Mouse (Mus musculus): Measurements from ENCODE around the gene Il13. TPM values are rescaled to one million over a fixed set of nuclear protein-coding genes. Genes with fewer than 3 reads are reported as not detected.

Il13 gene
- polyA plus RNA-seq, 1 experiment, result not detected

- H3K4me1 ChIP-seq (ENCODE audit: control insufficient read depth, insufficient read depth, low read length), result peaks cover 2% of the 10 kb centered on the region; the same call in 1 of the 2 replicates
Measured at GRCm38 (mm10) chr11:53657828-53658227, 23.3 kb upstream of the Il13 start.

GRCm38 (mm10) chr11:53657381-53657780, 22.9 kb upstream of the Il13 start:
- WGBS, result 83% methylated on average over 8 of the region's 8 CpGs
- H3K4me1 ChIP-seq (ENCODE audit: control insufficient read depth, insufficient read depth, low read length), result peaks cover 2% of the 10 kb centered on the region; the same call in 1 of the 2 replicates

More at GRCm38 (mm10) chr11:53657828-53658227, 23.3 kb upstream of the Il13 start:
- Histone ChIP-seq H3K27ac (ENCODE audit: control insufficient read depth, insufficient read depth, low read depth, low read length, poor library complexity) (no peak overlapping the region), H3K4me3 (replicated peaks; ENCODE audit: control insufficient read depth, low read depth, low read length) (no peak overlapping the region)
- WGBS, result 71% methylated on average over 6 of the region's 6 CpGs
- TF ChIP-seq CTCF (IDR thresholded peaks at IDR 0.05; ENCODE audit: control insufficient read depth, insufficient read depth, low read length) (no peak), POLR2A (IDR thresholded peaks at IDR 0.05; ENCODE audit: borderline replicate concordance, control insufficient read depth, low read depth, low read length) (no peak)

GRCm38 (mm10) chr11:53656558-53657202, 22.2 kb upstream of the Il13 start:
- no peak overlapping the region for H3K4me3 ChIP-seq (replicated peaks; ENCODE audit: control insufficient read depth, low read depth, low read length)
- H3K4me1 ChIP-seq (ENCODE audit: control insufficient read depth, insufficient read depth, low read length), result peaks cover 2% of the 10 kb centered on the region; the same call in 1 of the 2 replicates
- H3K27ac ChIP-seq (ENCODE audit: control insufficient read depth, insufficient read depth, low read depth, low read length, poor library complexity), result no peak overlapping the region
- TF ChIP-seq POLR2A (IDR thresholded peaks at IDR 0.05; ENCODE audit: borderline replicate concordance, control insufficient read depth, low read depth, low read length), result no peak
- TF ChIP-seq CTCF (IDR thresholded peaks at IDR 0.05; ENCODE audit: control insufficient read depth, insufficient read depth, low read length), result no peak
- 49% methylated on average over 9 of the region's 9 CpGs for WGBS

More at GRCm38 (mm10) chr11:53657381-53657780, 22.9 kb upstream of the Il13 start:
- no peak for TF ChIP-seq CTCF (IDR thresholded peaks at IDR 0.05; ENCODE audit: control insufficient read depth, insufficient read depth, low read length)
- TF ChIP-seq POLR2A (IDR thresholded peaks at IDR 0.05; ENCODE audit: borderline replicate concordance, control insufficient read depth, low read depth, low read length), result no peak
- H3K27ac ChIP-seq (ENCODE audit: control insufficient read depth, insufficient read depth, low read depth, low read length, poor library complexity), result peak overlapping the region; percentile 48; the same call in 1 of the 2 replicates
- H3K4me3 ChIP-seq (replicated peaks; ENCODE audit: control insufficient read depth, low read depth, low read length), result no peak overlapping the region

GRCm38 (mm10) chr11:53655043-53655442, 20.5 kb upstream of the Il13 start:
- no peak overlapping the region for H3K27ac ChIP-seq (ENCODE audit: control insufficient read depth, insufficient read depth, low read depth, low read length, poor library complexity)
- WGBS, result 58% methylated on average over 5 of the region's 5 CpGs
- H3K4me1 ChIP-seq (ENCODE audit: control insufficient read depth, insufficient read depth, low read length), result peaks cover 2% of the 10 kb centered on the region; the same call in 1 of the 2 replicates
- no peak overlapping the region for H3K4me3 ChIP-seq (replicated peaks; ENCODE audit: control insufficient read depth, low read depth, low read length)
- TF ChIP-seq CTCF (IDR thresholded peaks at IDR 0.05; ENCODE audit: control insufficient read depth, insufficient read depth, low read length) (no peak), POLR2A (IDR thresholded peaks at IDR 0.05; ENCODE audit: borderline replicate concordance, control insufficient read depth, low read depth, low read length) (no peak)

- H3K27ac ChIP-seq (ENCODE audit: control insufficient read depth, insufficient read depth, low read depth, low read length, poor library complexity), result no peak overlapping the region
- no peak overlapping the region for H3K4me3 ChIP-seq (replicated peaks; ENCODE audit: control insufficient read depth, low read depth, low read length)
- peaks cover 2% of the 10 kb centered on the region; the same call in 1 of the 2 replicates for H3K4me1 ChIP-seq (ENCODE audit: control insufficient read depth, insufficient read depth, low read length)
- TF ChIP-seq CTCF (IDR thresholded peaks at IDR 0.05; ENCODE audit: control insufficient read depth, insufficient read depth, low read length) (no peak), POLR2A (IDR thresholded peaks at IDR 0.05; ENCODE audit: borderline replicate concordance, control insufficient read depth, low read depth, low read length) (no peak)
- WGBS, result 72% methylated on average over 2 of the region's 2 CpGs
Measured at GRCm38 (mm10) chr11:53652427-53652826, 17.9 kb upstream of the Il13 start.

GRCm38 (mm10) chr11:53651441-53651840, 16.9 kb upstream of the Il13 start:
- 72% methylated on average over 4 of the region's 4 CpGs for WGBS
- H3K27ac ChIP-seq (ENCODE audit: control insufficient read depth, insufficient read depth, low read depth, low read length, poor library complexity), result no peak overlapping the region
- no peaks in the 10 kb centered on the region for H3K4me1 ChIP-seq (ENCODE audit: control insufficient read depth, insufficient read depth, low read length)
- H3K4me3 ChIP-seq (replicated peaks; ENCODE audit: control insufficient read depth, low read depth, low read length), result no peak overlapping the region
- TF ChIP-seq CTCF (IDR thresholded peaks at IDR 0.05; ENCODE audit: control insufficient read depth, insufficient read depth, low read length) (no peak), POLR2A (IDR thresholded peaks at IDR 0.05; ENCODE audit: borderline replicate concordance, control insufficient read depth, low read depth, low read length) (no peak)

- WGBS, result 82% methylated on average over 5 of the region's 5 CpGs
- Histone ChIP-seq H3K27ac (ENCODE audit: control insufficient read depth, insufficient read depth, low read depth, low read length, poor library complexity) (no peak overlapping the region), H3K4me3 (replicated peaks; ENCODE audit: control insufficient read depth, low read depth, low read length) (no peak overlapping the region), H3K4me1 (ENCODE audit: control insufficient read depth, insufficient read depth, low read length) (no peaks in the 10 kb centered on the region)
- TF ChIP-seq CTCF (IDR thresholded peaks at IDR 0.05; ENCODE audit: control insufficient read depth, insufficient read depth, low read length), result no peak
- no peak for TF ChIP-seq POLR2A (IDR thresholded peaks at IDR 0.05; ENCODE audit: borderline replicate concordance, control insufficient read depth, low read depth, low read length)
Measured at GRCm38 (mm10) chr11:53644017-53644416, 9.5 kb upstream of the Il13 start.

GRCm38 (mm10) chr11:53642744-53643279, 8.3 kb upstream of the Il13 start:
- Histone ChIP-seq H3K4me3 (replicated peaks; ENCODE audit: control insufficient read depth, low read depth, low read length) (no peak overlapping the region), H3K27ac (ENCODE audit: control insufficient read depth, insufficient read depth, low read depth, low read length, poor library complexity) (no peak overlapping the region), H3K4me1 (ENCODE audit: control insufficient read depth, insufficient read depth, low read length) (no peaks in the 10 kb centered on the region)
- TF ChIP-seq POLR2A (IDR thresholded peaks at IDR 0.05; ENCODE audit: borderline replicate concordance, control insufficient read depth, low read depth, low read length) (no peak), CTCF (IDR thresholded peaks at IDR 0.05; ENCODE audit: control insufficient read depth, insufficient read depth, low read length) (peak; percentile 54)
- 72% methylated on average over 12 of the region's 12 CpGs for WGBS
